Mouse (Mus musculus): ENCODE results near the gene Bcl7a. TPM values are rescaled to one million over a fixed set of nuclear protein-coding genes. Genes with fewer than 3 reads are reported as not detected.

Bcl7a gene
- 10 to 100 TPM in 3 of 4 experiments, 1 to 10 TPM in 1; 9.7 to 15.1 (median 13.2) TPM for total RNA-seq (2022)

DNA sequence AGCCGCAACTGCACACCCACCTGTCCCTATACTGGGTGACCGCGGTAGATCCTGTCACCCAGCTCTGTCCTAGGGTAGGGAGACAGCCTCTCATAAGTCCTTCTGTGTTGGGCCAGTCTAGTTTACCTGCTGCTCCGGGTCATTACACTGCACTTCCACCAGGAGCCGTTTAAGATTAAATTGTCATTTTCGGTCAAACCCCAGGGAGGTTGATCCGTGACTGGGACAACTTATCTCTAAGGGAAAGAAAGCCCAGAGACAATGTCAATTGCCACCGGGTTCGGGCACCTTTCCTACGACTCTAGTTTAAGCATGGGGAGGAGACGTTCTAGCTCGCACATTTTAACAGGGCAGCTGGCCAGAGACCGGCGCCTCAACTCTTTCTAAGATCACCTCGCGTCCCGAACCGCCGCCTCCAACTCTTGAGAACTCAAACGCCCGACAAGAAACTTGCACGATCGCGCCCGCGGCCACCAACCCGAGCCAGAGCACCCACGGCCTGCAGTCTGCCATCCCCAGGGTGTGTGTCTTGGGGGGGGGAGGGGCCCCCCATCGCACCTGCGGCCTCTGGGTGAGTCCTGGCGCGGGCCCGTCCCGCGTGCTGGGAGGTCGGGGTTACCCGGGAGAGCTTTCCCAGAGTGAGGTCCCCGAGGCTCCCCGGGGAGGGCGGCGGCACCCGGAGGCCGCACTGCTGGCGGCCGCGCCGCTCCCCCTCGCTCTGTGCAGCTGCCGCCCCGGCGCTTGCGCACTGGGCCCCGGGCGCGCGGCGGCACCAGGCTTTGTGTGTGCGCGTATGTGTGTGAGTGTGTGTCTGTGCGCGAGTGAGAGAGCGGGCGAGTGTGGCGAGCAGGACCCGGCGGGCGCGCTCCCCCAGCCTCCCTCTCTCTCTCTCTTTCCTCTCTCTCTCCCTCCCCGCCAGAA is at the start of gene Bcl7a:
Bcl7a (plus strand) TSS at position 128 of the 921 bp plus-strand sequence.
- peak; percentile 81 for DNase-seq

DNA sequence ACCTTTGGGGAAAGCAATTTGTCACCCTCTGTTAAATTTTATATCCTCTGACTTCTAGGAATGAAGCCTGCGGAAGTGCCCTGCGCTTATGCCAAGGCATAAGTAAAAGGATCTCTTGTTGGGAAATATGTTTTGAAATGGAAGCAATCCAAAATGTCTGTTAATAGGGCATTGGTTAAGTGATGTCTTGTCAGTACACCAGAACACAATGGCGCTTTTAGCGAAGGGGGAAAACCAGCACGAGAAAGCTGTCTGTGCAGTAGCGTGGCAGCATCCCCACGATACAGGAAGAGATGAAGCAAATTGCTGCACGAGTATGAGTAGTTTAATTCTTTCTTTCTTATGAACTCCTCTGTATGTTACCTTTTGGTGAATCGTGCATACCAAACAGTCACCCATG is 49.0 kb upstream of the Bcl7a start:
- no peak for DNase-seq

- no peak for DNase-seq
These were observed 47.3 kb upstream of the Bcl7a start for GRCm38 (mm10) chr5:123296224-123296806.

- no peak for DNase-seq
These were observed 46.5 kb upstream of the Bcl7a start for GRCm38 (mm10) chr5:123296972-123297754.

GRCm38 (mm10) chr5:123297830-123298229 is 45.8 kb upstream of the Bcl7a start:
- no peak for DNase-seq

DNA sequence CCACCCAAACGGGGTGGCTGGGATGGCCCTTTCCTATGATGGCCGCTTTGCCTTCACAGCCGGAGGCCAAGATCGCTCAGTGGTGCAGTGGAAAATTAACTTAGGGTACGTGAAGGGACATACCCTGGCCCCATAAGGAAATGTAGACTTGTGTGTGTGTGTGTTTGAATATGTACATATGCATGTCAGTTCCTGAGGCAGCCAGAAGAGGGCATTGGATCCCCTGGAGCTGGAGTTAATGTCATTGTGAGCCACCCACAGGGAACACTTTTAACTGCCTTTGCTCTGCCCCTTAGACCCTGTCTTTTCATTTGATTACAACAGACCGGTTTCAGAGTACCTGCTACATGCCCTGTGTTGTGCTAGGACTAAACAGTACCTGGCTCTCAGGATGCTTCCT is 45.1 kb upstream of the Bcl7a start:
- no peak for DNase-seq

- no peak for DNase-seq
These were observed 43.1 kb upstream of the Bcl7a start for GRCm38 (mm10) chr5:123300496-123301034.

- no peak for DNase-seq
These were observed 41.7 kb upstream of the Bcl7a start for GRCm38 (mm10) chr5:123301780-123302521.

DNA sequence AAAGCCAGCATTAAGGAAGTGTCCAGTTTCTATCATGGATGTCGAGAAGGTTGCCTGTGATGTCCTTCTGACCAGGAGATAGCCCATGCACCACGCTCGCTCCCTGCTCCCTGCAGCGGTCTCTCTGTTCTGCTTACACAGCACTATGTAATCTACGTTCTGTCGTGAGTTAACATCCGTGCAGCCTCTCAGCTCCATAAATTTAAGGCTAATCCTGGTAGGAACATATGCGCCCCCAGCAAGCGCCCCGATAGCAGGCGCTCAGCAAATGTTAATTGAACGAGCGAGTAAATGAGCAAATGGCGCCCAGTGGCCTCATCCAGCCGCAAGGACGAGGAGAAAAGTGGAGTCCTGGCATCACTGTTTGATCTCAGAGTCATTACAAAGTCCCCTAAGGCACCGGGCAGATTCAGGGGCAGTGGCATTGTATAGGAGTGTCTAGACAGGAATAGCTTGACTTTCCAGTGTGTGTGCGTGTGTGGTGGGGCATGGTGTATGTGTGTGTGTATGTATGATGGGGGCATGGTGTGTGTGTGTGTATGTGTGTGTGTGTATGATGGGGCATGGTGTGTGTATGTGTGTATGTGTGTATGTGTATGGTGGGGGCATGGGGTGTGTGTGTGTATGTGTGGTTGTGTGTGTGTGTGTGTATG is 35.9 kb upstream of the Bcl7a start:
- no peak for DNase-seq

GRCm38 (mm10) chr5:123309816-123310215 is 33.8 kb upstream of the Bcl7a start:
- DNase-seq: no peak

DNA sequence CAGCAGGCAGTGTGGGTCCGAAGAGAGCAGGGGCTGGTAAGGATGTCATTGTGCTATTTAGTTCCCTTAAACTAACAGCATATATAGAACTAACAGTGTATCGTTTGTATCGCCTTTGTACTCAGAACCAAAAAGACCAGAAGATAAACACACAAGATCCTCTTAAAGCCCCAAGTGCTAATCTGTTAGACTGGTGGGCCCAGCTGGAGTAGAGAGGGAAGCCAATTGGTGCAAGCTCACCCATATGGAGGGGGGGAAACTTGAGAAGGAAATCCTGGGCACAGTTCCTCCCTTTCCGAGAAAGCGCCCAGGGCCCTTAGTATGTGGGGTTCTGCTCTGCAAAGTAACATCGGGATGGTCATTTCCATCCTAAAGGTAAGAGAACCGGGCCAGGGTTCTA is 33.4 kb upstream of the Bcl7a start:
- DNase-seq: no peak

DNA sequence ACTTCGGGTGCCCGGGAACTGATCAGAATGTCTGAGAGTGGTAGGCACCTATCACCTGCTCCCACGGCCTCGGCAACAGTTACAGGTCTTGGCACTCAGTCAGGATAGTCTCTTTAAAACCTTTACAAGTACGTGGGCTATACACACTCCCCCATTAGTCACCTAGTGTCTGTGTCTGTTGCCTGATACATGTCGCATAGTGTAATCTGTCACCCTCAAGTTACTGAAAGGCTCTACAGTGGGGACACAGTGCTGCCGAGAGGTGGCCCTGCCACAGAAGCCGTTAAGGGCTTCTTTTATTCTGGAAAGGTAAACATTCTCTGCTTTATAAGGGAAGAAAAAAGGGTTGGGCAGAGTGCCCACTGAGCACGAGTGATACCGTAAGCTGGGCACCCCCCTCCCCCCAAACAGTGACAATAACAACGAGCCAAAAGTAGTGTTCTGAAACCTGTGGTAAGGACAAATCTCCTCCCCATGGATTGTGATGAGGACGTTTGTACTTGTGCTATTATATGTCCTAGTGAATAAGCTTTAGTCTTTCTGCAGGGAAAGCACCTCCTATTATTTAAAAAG is 30.5 kb upstream of the Bcl7a start:
- no peak for DNase-seq

- DNase-seq: no peak
These were observed 29.7 kb upstream of the Bcl7a start for GRCm38 (mm10) chr5:123313851-123314380.

GRCm38 (mm10) chr5:123315219-123315866 is 28.3 kb upstream of the Bcl7a start:
- DNase-seq: no peak

DNA sequence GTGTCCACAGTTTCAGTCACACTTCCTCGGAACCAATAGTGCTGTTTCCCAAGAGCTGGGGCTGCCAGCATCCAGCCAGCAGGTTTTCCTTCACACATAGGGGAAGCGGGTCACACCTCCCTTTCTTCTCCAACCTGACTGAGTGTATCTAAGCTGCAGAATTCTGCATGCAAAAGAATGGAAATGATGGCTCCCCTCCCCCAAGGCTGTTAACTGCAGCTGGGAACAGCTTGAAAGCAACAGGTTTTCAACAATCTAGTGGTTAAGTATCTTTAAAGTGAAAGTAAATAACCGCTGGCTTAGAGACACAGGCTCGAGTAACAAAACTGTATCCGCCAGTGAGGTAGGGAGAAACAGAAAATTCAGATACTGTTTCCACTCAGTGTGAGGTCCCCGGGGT is 25.6 kb upstream of the Bcl7a start:
- DNase-seq: no peak

DNA sequence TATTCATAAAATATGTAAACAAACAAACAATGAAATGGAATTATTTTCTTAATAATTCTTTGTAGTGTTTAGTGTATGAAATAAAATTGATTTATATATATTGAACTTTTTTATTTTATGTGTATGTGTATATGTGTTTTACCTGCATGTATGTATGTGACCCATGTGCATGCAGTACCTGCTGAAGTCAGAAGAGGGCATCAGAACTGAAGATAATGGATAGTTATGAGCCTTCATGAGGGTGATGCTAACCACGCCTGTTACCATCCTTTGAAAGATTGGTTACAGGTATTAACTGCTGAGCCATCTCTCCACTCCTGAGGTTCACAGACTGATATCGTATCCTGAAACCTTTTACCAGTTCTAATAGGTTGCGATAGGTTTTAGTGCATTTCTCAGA is 23.5 kb upstream of the Bcl7a start:
- DNase-seq: no peak

DNA sequence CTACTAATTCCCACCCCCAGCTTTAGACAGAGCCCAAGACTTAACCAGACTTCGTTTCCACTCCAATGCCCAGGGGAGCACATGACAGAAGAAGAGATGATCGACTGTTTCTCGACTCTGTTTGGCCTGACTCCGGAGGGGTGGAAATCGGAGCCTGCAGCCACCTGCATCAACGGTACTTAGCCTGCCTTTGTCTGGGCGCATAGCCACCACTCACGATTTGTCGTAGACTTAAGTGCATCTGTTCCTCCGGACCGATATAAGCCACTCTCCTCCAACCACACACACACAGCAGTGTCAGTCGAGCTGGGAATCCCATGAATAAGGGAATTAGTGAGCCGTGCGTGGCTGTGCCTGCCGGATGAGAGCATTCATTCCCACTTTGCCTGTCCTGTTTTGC is 19.4 kb upstream of the Bcl7a start:
- no peak for DNase-seq

DNA sequence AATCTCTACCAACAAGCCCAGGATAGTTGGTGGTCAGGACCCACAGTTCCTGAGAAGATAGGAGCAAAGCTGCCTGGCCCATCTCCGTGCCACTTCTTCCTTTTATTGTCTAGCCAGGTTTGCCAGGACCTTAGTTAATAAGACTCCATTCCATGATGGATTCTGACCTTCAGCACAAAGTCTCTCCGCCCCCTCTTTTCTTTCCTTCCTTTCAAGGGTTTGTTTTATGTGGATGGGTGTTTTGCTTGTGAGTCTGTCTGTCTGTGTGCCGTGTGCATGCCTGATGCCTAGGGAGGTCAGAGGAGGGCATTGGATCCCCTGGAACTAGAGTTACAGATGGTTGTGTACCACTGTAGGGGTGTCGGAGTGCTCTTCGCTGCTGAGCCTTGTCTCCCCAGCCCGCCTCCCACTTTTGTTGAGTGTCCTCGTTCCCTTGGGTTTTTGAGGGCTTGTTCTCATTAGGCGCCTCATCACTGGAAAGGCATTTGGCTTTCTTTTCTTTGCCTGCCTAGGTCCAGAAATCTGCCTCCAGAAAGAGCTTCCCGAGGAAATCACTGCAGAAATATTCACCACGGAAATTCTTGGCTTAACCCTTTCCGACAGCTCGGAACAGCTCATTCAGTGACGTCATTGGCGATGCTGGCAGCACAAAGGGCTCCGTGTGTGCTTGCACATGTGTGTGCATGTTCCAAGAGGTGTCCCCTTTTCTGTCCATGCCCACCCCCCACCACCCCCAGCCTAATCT is 17.5 kb upstream of the Bcl7a start:
- no peak for DNase-seq

GRCm38 (mm10) chr5:123326751-123327148 is 16.9 kb upstream of the Bcl7a start:
- DNase-seq: no peak

DNA sequence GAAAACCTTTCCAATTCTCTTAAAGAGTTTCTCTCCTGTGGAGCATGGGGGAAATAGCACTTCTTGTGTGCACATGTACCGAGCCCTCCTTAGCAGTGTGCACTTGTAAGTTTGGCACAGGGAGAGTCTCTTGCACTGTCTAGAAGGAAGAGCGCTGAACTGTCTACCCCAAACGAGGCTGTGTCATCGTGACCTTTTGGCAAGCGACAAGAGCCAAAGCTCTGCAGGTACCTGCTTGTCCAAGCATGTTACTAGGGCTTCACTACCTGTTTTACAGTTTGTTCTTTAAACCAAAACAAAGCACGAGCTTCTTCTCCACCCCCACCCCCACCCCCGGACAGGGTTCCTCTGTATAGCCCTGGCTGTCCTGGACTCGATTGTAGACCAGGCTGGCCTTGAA is 15.9 kb upstream of the Bcl7a start:
- no peak for DNase-seq
